Mouse (Mus musculus) stomach, postnatal 0 days (tissue): ENCODE data around the gene Tepp.

ENCODE experiments used
- CTCF ChIP-seq: IDR thresholded peaks from 2 replicates; pipeline ENCODE4 v1.5.1; 2016; ENCODE audit warnings: antibody characterized with exemption, low read depth, mild to moderate bottlenecking, moderate library complexity
- EP300 ChIP-seq: optimal IDR thresholded peaks from 2 replicates; pipeline ENCODE3; 2016; ENCODE audit warnings: antibody characterized with exemption

GRCm38 (mm10) chr8:95348811-95349630 lies 38.7 kb downstream of the Tepp start:
- TF ChIP-seq CTCF, result peak; percentile 40
- TF ChIP-seq EP300, result no peak
